Mouse (Mus musculus) lung, postnatal 0 days (tissue): Measurements from ENCODE around the gene Gtf3c6. TPM values are rescaled to one million over a fixed set of nuclear protein-coding genes. Genes with fewer than 3 reads are reported as not detected.
A peak's percentile ranks its signal among the peaks of the same experiment; 100 is the strongest.

Experiments used
- ATAC-seq: fragments of 200-750 bp; cut with Nextera tagmentation; 2 replicates; pipeline ENCODE4 v1.8.0; 2017; ENCODE audit warnings: moderate library complexity
- DNase-seq: peaks from one replicate; pipeline ENCODE4 v3.0.0-alpha.2; 2016; ENCODE audit warnings: low spot score
- H3K27ac ChIP-seq: fragments of 300-500 bp; sonication (generic); 2 replicates; pipeline ENCODE4 v1.5.1; 2014; ENCODE audit warnings: antibody characterized with exemption, mild to moderate bottlenecking, low read length, mixed read lengths
- H3K27me3 ChIP-seq: fragments of 300-500 bp; sonication (generic); replicated peaks from 2 replicates; pipeline ENCODE4 v1.6.1; 2014; ENCODE audit warnings: low read length, mixed read lengths; ENCODE audit not compliant: insufficient read depth
- H3K36me3 ChIP-seq: fragments of 300-500 bp; sonication (generic); 2 replicates; pipeline ENCODE4 v1.6.1; 2014; ENCODE audit warnings: low read length, mixed read lengths; ENCODE audit not compliant: insufficient read depth
- H3K4me1 ChIP-seq: fragments of 300-500 bp; sonication (generic); 2 replicates; pipeline ENCODE4 v1.6.1; 2014; ENCODE audit warnings: antibody characterized with exemption, low read depth, low read length, mixed read lengths; ENCODE audit not compliant: insufficient read depth
- H3K4me2 ChIP-seq: fragments of 300-500 bp; sonication (generic); replicated peaks from 2 replicates; pipeline ENCODE4 v1.6.1; 2014; ENCODE audit warnings: low read depth, mild to moderate bottlenecking, low read length, moderate library complexity, mixed read lengths
- H3K4me3 ChIP-seq: fragments of 300-500 bp; sonication (generic); 2 replicates; pipeline ENCODE4 v1.5.1; 2014; ENCODE audit warnings: low read depth, low read length
- H3K9ac ChIP-seq: fragments of 300-500 bp; sonication (generic); replicated peaks from 2 replicates; pipeline ENCODE4 v1.6.1; 2014; ENCODE audit warnings: low read depth, mild to moderate bottlenecking
- H3K9me3 ChIP-seq: fragments of 300-500 bp; sonication (generic); 2 replicates; pipeline ENCODE4 v1.6.1; 2016; ENCODE audit warnings: low read length, mixed read lengths
- CTCF ChIP-seq: IDR thresholded peaks from 2 replicates; pipeline ENCODE4 v1.5.1; 2016; ENCODE audit warnings: antibody characterized with exemption, mild to moderate bottlenecking
- EP300 ChIP-seq: IDR thresholded peaks from 2 replicates; pipeline ENCODE4 v1.6.1; 2016; ENCODE audit warnings: antibody characterized with exemption, mild to moderate bottlenecking, control low read depth
- WGBS: fragments of 180-500 bp; shearing (Covaris S2); extraction: QIAGEN DNeasy Blood & Tissue Kit; methylation state at CpG from one replicate; pipeline ENCODE4 v1.1.7; 2014; 5-methylcytosine and 5-hydroxymethylcytosine counted together
- polyA plus RNA-seq: library from polyadenylated mRNA; unstranded; fragments of >200 nt; fragmentation: Nextera tagmentation; extraction: Ambion mirVana; gene quantifications from 2 replicates; pipeline ENCODE4 v1.2.1, GENCODE M21; 2015

Gtf3c6 gene
- polyA plus RNA-seq, 1 experiment from 2014 or later = 35.2 TPM

- Histone ChIP-seq H3K4me3 (no peak overlapping the region), H3K4me2 (no peak overlapping the region), H3K9ac (no peak overlapping the region), H3K9me3 (no peaks in the 10 kb centered on the region), H3K36me3 (peaks cover 8% of the 10 kb centered on the region; the same call in 1 of the 2 replicates), H3K27me3 (no peaks in the 10 kb centered on the region), H3K27ac (no peak overlapping the region), H3K4me1 (peaks cover 4% of the 10 kb centered on the region; the same call in 1 of the 2 replicates)
- 89% methylated on average over 9 of the region's 9 CpGs for WGBS
- TF ChIP-seq EP300 (no peak), CTCF (peak; percentile 36)
- DNase-seq = peak; percentile 15
- no peak for ATAC-seq
Observed at GRCm38 (mm10) chr10:40249625-40250024, 8.3 kb downstream of the Gtf3c6 start.

GRCm38 (mm10) chr10:40247166-40247716, 10.7 kb downstream of the Gtf3c6 start:
- ATAC-seq (no peak), DNase-seq (no peak)
- Histone ChIP-seq H3K9ac (no peak overlapping the region), H3K4me2 (peak overlapping the region; percentile 80), H3K9me3 (no peaks in the 10 kb centered on the region), H3K27ac (no peak overlapping the region; the same call in 1 of the 2 replicates), H3K4me3 (peak overlapping the region; percentile 67), H3K27me3 (no peaks in the 10 kb centered on the region), H3K36me3 (peaks cover 11% of the 10 kb centered on the region; the same call in 1 of the 2 replicates), H3K4me1 (peaks cover 4% of the 10 kb centered on the region; the same call in 1 of the 2 replicates)
- 28% methylated on average over 11 of the region's 11 CpGs for WGBS
- no peak for TF ChIP-seq EP300
- no peak for TF ChIP-seq CTCF

GRCm38 (mm10) chr10:40246374-40247165, 11.3 kb downstream of the Gtf3c6 start, which contains the start of gene Rpf2:
Gene Rpf2, minus strand, starts transcription at chr10:40247036.
- H3K4me1 ChIP-seq = peaks cover 4% of the 10 kb centered on the region; the same call in 1 of the 2 replicates
- H3K36me3 ChIP-seq = peaks cover 11% of the 10 kb centered on the region; the same call in 1 of the 2 replicates
- WGBS = under 1% methylated on average over 54 of the region's 54 CpGs
- ATAC-seq = peak; percentile 98
- no peaks in the 10 kb centered on the region for H3K9me3 ChIP-seq
- H3K4me2 ChIP-seq = peak within 1 kb of the TSS; percentile 80
- H3K9ac ChIP-seq = peak within 1 kb of the TSS; percentile 48
- H3K27ac ChIP-seq = peak within 1 kb of the TSS; percentile 57
- H3K4me3 ChIP-seq = peak within 1 kb of the TSS; percentile 67
- TF ChIP-seq CTCF (no peak), EP300 (no peak)
- peak; percentile 95 for DNase-seq
- H3K27me3 ChIP-seq = no peaks in the 10 kb centered on the region

DNA sequence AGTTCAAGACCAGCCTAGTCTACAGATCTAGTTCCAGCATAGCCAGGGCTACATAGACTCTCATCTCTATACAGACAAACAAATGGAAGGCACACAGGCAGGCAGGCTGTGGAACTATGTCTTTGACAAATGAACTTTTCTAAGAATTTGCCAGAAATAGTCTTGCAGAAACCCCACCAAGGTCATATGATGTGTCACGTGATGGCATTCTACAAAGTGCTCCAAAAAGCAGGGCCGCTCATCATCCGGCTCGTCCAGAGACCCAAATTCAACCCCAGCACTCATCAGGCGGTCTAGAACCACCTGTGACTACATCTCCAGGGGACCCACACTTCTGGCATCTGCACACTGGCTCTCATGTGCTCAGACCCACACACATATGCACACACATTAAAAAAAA, 20.1 kb downstream of the Gtf3c6 start:
- no peaks in the 10 kb centered on the region for H3K27me3 ChIP-seq
- H3K4me3 ChIP-seq = no peak overlapping the region
- no peak overlapping the region for H3K4me2 ChIP-seq
- H3K36me3 ChIP-seq = no peaks in the 10 kb centered on the region; the same call in none of the 2 replicates
- H3K9ac ChIP-seq = no peak overlapping the region
- H3K27ac ChIP-seq = no peak overlapping the region
- H3K4me1 ChIP-seq = no peaks in the 10 kb centered on the region
- TF ChIP-seq CTCF = no peak
- TF ChIP-seq EP300 = no peak
- 94% methylated on average over 5 of the region's 5 CpGs for WGBS
- H3K9me3 ChIP-seq = no peaks in the 10 kb centered on the region
- ATAC-seq (no peak), DNase-seq (no peak)

- no peak overlapping the region for H3K4me3 ChIP-seq
- DNase-seq = no peak
- TF ChIP-seq EP300 = no peak
- no peak for TF ChIP-seq CTCF
- H3K27ac ChIP-seq = no peak overlapping the region
- ATAC-seq = no peak
- H3K9ac ChIP-seq = no peak overlapping the region
- H3K27me3 ChIP-seq = no peaks in the 10 kb centered on the region
- 89% methylated on average over 3 of the region's 3 CpGs for WGBS
- H3K36me3 ChIP-seq = peaks cover 8% of the 10 kb centered on the region
- H3K4me1 ChIP-seq = no peaks in the 10 kb centered on the region
- H3K4me2 ChIP-seq = no peak overlapping the region
- H3K9me3 ChIP-seq = no peaks in the 10 kb centered on the region
Observed at GRCm38 (mm10) chr10:40233241-40233640, 24.7 kb downstream of the Gtf3c6 start.

- H3K9me3 ChIP-seq = no peaks in the 10 kb centered on the region
- H3K4me2 ChIP-seq = no peak overlapping the region
- no peak overlapping the region for H3K27ac ChIP-seq
- H3K36me3 ChIP-seq = peaks cover 9% of the 10 kb centered on the region; the same call in 1 of the 2 replicates
- H3K27me3 ChIP-seq = no peaks in the 10 kb centered on the region
- no peaks in the 10 kb centered on the region for H3K4me1 ChIP-seq
- WGBS = 54% methylated on average over 7 of the region's 7 CpGs
- no peak overlapping the region for H3K4me3 ChIP-seq
- DNase-seq (no peak), ATAC-seq (no peak)
- TF ChIP-seq CTCF = no peak
- no peak for TF ChIP-seq EP300
- H3K9ac ChIP-seq = no peak overlapping the region
Observed at GRCm38 (mm10) chr10:40232442-40232841, 25.5 kb downstream of the Gtf3c6 start.
